Mouse (Mus musculus): ENCODE measurements around the gene Hrh2. TPM values are rescaled to one million over a fixed set of nuclear protein-coding genes. Genes with fewer than 3 reads are reported as not detected.

Hrh2 gene
- polyA plus RNA-seq, 1 experiment from 2014 or later = 0.33 TPM

DNA sequence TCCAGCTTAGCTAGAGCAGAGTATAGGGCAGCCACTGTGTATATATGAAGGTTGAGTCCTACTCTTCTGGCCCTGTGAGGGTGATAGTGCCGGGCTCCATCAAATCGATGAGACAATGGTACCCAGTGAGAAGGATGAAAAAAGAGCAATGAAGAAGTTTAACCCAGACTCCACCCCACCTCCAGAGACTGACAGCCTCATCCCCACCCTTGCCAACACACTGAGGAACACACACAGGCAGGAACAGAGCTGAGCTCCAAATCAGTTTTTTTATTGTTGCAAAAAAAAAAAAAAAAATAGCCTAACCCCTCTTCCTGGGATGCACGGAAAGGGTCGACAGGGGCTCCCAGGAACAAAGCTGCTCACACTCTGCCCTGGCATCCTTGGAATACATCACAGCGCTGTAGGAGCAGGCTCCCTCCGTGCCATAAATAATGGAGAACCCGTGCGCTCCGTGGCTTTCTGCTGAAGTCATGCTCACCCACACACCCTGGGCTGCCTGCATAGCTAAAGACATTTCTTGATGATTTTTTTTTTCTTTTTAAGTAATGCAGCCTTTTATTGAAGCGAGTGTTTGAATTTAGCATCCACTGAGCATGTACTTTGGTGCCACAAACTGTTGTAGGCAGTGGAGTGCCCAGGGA lies 65.8 kb downstream of the Hrh2 start:
- no peak overlapping the region for H3K4me2 ChIP-seq (replicated peaks)
- H3K27ac ChIP-seq (replicated peaks) = no peak overlapping the region
- H3K9ac ChIP-seq (replicated peaks) = no peak overlapping the region
- no peaks in the 10 kb centered on the region for H3K9me3 ChIP-seq
- no peaks in the 10 kb centered on the region for H3K36me3 ChIP-seq
- no peak overlapping the region for H3K4me3 ChIP-seq
- no peaks in the 10 kb centered on the region for H3K27me3 ChIP-seq
- WGBS = 25% methylated on average over 10 of the region's 10 CpGs
- H3K4me1 ChIP-seq = peaks cover 21% of the 10 kb centered on the region
- ATAC-seq (replicated peaks) = 0 out of 2 replicates have a peak, but pooled peaks have one; percentile 53

DNA sequence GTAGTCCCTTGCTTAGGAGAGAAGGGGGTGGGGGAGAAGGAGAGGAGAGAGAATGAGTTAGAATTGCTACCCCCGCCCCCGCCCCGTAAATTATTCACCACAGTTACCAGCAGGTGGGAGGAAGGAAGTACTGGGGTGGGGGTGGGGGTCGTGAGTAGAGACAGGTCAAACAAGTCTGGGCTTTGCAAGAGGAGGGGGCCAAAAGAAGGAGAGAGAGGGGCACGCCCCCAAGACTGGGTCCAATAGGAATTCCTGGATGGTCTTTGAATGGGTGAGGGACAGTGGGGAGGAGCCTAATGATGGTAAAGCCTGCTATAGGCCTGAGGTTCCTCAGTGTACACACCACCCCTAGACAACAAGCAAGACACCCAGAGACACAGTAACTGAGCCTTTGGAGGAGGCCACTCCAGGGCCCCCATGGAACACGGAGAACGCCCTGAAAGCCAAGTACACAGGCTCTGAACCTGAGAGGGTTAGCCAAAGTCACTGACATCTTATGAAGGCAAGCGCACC lies 66.4 kb downstream of the Hrh2 start:
- Histone ChIP-seq H3K4me1 (peaks cover 21% of the 10 kb centered on the region), H3K27ac (replicated peaks) (no peak overlapping the region), H3K36me3 (no peaks in the 10 kb centered on the region), H3K9ac (replicated peaks) (no peak overlapping the region), H3K4me2 (replicated peaks) (no peak overlapping the region), H3K4me3 (no peak overlapping the region), H3K27me3 (no peaks in the 10 kb centered on the region), H3K9me3 (no peaks in the 10 kb centered on the region)
- WGBS = 37% methylated on average over 8 of the region's 8 CpGs
- ATAC-seq (replicated peaks) = no peak

GRCm38 (mm10) chr13:54260318-54260717 lies 68.4 kb downstream of the Hrh2 start:
- 28% methylated on average over 8 of the region's 8 CpGs for WGBS
- no peak overlapping the region for H3K9ac ChIP-seq (replicated peaks)
- no peaks in the 10 kb centered on the region for H3K9me3 ChIP-seq
- no peak overlapping the region for H3K4me2 ChIP-seq (replicated peaks)
- H3K36me3 ChIP-seq = no peaks in the 10 kb centered on the region
- no peak overlapping the region for H3K27ac ChIP-seq (replicated peaks)
- peaks cover 21% of the 10 kb centered on the region for H3K4me1 ChIP-seq
- no peak overlapping the region for H3K4me3 ChIP-seq
- ATAC-seq (replicated peaks) = no peak
- no peaks in the 10 kb centered on the region for H3K27me3 ChIP-seq

DNA sequence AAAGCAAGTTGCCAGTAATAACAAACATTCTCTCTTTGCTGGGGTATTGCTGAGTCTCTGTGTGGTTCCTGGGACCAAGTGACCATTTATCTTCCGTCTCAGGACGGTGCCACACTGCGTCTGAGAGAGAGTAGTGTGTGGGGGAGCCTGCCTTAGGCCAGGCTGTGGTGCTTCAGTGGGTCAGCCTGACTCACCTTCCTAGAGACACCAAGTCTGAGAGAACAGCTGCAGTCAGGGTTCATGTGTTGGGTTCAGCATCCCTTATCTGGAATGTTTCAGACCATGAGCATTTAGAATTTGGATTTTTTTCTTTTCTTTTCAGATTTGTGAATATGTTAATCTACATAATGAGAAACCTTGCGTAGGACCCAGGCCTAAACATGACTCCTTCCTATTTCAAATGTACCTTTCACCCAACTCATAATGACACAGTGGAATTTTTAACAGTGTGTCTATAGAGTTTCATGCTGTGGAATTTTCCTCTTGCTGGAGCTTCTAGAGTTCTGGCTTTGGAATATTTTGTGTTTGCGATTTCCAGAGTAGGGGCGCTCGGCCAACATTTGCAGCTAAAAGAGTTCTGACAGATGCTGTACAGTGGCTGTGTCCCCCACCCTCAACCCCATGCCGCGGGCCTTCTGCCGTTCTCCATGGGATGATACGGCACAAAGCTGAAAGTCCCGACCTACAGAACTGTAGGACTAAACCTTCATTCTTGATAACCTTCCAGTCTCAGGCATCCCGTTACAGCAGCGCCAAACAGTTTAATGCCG lies 71.0 kb downstream of the Hrh2 start:
- Histone ChIP-seq H3K27me3 (no peaks in the 10 kb centered on the region), H3K36me3 (no peaks in the 10 kb centered on the region), H3K9ac (replicated peaks) (no peak overlapping the region), H3K4me3 (no peak overlapping the region), H3K9me3 (no peaks in the 10 kb centered on the region), H3K4me1 (peaks cover 13% of the 10 kb centered on the region), H3K27ac (replicated peaks) (no peak overlapping the region), H3K4me2 (replicated peaks) (no peak overlapping the region)
- 93% methylated on average over 15 of the region's 15 CpGs for WGBS
- no peak for ATAC-seq (replicated peaks)

- Histone ChIP-seq H3K9ac (replicated peaks) (no peak overlapping the region), H3K4me3 (no peak overlapping the region), H3K9me3 (no peaks in the 10 kb centered on the region), H3K36me3 (no peaks in the 10 kb centered on the region), H3K27ac (replicated peaks) (no peak overlapping the region), H3K27me3 (no peaks in the 10 kb centered on the region), H3K4me2 (replicated peaks) (no peak overlapping the region), H3K4me1 (peaks cover 10% of the 10 kb centered on the region)
- WGBS = 81% methylated on average over 6 of the region's 6 CpGs
- no peak for ATAC-seq (replicated peaks)
Observed at GRCm38 (mm10) chr13:54263641-54264040, 71.7 kb downstream of the Hrh2 start.

DNA sequence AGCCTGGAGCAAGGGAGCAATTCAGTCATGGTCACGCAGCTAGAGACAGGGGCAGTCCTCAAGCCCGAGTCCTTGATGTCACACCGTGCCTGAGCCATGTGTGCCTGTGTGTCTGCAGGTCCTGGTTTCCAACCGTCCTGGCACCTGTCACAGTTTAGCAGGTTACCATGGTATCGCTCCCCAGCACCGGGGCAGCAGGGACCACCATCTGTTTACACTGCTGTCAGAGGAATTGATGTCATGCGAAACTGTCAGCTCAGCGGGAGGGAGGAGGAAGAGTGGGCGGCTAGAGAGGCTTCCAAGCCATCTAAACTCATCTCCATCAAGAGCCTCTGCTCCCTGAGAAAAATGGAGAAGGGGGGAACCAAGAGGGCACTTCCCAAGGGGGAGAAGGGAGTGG lies 74.5 kb downstream of the Hrh2 start:
- H3K9me3 ChIP-seq = no peaks in the 10 kb centered on the region
- H3K9ac ChIP-seq (replicated peaks) = no peak overlapping the region
- WGBS = 26% methylated on average over 9 of the region's 9 CpGs
- H3K36me3 ChIP-seq = no peaks in the 10 kb centered on the region
- H3K4me2 ChIP-seq (replicated peaks) = no peak overlapping the region
- H3K4me1 ChIP-seq = peaks cover 22% of the 10 kb centered on the region
- peak overlapping the region; percentile 48 for H3K27ac ChIP-seq (replicated peaks)
- no peak overlapping the region for H3K4me3 ChIP-seq
- ATAC-seq (replicated peaks) = peak; percentile 79
- no peaks in the 10 kb centered on the region for H3K27me3 ChIP-seq

DNA sequence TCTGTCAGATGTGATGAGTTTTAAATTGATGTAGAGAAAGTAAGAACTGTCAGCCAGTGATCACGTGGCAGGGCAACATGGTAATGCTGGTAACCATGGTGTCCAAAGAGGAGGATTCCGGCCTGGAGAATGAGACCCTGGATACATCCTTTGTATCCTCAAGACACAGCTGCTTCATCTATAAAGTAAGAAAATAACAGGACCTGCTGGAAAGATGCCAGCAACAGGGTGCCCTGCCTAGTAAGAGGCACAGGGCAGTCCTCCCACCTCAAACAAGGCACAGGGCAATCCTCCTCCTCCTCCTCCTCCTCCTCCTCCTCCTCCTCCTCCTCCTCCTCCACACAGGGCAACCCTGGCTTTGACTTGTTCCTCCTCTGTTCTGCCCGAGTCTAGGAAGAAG lies 77.2 kb downstream of the Hrh2 start:
- 23% methylated on average over 3 of the region's 3 CpGs for WGBS
- H3K27ac ChIP-seq (replicated peaks) = no peak overlapping the region
- H3K36me3 ChIP-seq = no peaks in the 10 kb centered on the region
- H3K4me2 ChIP-seq (replicated peaks) = no peak overlapping the region
- no peak overlapping the region for H3K4me3 ChIP-seq
- no peaks in the 10 kb centered on the region for H3K27me3 ChIP-seq
- H3K9ac ChIP-seq (replicated peaks) = no peak overlapping the region
- H3K9me3 ChIP-seq = no peaks in the 10 kb centered on the region
- no peak for ATAC-seq (replicated peaks)
- peaks cover 22% of the 10 kb centered on the region for H3K4me1 ChIP-seq

GRCm38 (mm10) chr13:54269628-54270027 lies 77.7 kb downstream of the Hrh2 start:
- Histone ChIP-seq H3K9me3 (no peaks in the 10 kb centered on the region), H3K27ac (replicated peaks) (peak overlapping the region; percentile 31), H3K4me3 (no peak overlapping the region), H3K36me3 (no peaks in the 10 kb centered on the region), H3K9ac (replicated peaks) (no peak overlapping the region), H3K4me1 (peaks cover 22% of the 10 kb centered on the region), H3K4me2 (replicated peaks) (no peak overlapping the region), H3K27me3 (no peaks in the 10 kb centered on the region)
- ATAC-seq (replicated peaks) = no peak
- WGBS = 51% methylated on average over 8 of the region's 8 CpGs

DNA sequence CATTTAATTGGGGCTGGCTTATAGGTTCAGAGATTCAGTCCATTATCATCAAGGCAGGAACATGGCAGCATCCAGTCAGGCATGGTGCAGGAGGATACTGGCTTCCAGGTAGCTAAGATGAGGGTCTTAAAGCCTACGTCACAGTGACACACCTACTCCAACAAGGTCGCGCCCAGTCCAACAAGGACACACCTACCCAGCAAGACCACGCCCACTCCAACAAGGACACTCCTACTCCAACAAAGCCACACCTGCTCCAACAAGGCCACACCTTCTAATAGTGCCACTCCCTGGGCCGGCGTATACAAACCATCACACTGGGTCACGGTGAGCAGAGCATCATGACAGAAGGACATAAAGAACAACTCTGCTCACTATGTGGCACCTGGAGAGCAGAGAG lies 80.1 kb downstream of the Hrh2 start:
- H3K27ac ChIP-seq (replicated peaks) = no peak overlapping the region
- H3K27me3 ChIP-seq = no peaks in the 10 kb centered on the region
- no peak overlapping the region for H3K4me3 ChIP-seq
- H3K9ac ChIP-seq (replicated peaks) = no peak overlapping the region
- ATAC-seq (replicated peaks) = no peak
- no peak overlapping the region for H3K4me2 ChIP-seq (replicated peaks)
- 91% methylated on average over 7 of the region's 7 CpGs for WGBS
- no peaks in the 10 kb centered on the region for H3K36me3 ChIP-seq
- H3K9me3 ChIP-seq = no peaks in the 10 kb centered on the region
- H3K4me1 ChIP-seq = peaks cover 12% of the 10 kb centered on the region

DNA sequence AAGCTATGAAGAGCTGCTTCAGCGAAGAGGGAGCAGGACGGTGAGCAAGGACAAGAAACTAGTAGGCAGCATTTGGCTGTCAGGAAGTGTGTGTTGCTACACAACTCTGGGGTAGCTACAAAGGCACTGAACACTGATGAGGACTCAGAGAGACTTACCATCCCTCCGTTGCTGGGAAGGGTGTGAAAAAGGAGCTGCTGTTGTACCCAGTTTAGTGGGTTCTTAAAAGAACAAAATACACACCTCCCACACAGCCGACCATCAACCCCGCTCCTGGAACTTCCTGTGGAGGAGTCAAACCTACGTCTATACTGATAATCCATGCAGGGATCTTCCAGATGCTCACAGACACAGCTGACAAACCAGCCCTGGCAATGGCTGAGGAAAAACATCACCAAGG lies 85.5 kb downstream of the Hrh2 start:
- H3K27me3 ChIP-seq = no peaks in the 10 kb centered on the region
- H3K9ac ChIP-seq (replicated peaks) = no peak overlapping the region
- no peak overlapping the region for H3K4me3 ChIP-seq
- H3K4me2 ChIP-seq (replicated peaks) = no peak overlapping the region
- no peak overlapping the region for H3K27ac ChIP-seq (replicated peaks)
- H3K36me3 ChIP-seq = no peaks in the 10 kb centered on the region
- 91% methylated on average over 6 of the region's 6 CpGs for WGBS
- no peaks in the 10 kb centered on the region for H3K9me3 ChIP-seq
- H3K4me1 ChIP-seq = peaks cover 14% of the 10 kb centered on the region
- ATAC-seq (replicated peaks) = no peak

DNA sequence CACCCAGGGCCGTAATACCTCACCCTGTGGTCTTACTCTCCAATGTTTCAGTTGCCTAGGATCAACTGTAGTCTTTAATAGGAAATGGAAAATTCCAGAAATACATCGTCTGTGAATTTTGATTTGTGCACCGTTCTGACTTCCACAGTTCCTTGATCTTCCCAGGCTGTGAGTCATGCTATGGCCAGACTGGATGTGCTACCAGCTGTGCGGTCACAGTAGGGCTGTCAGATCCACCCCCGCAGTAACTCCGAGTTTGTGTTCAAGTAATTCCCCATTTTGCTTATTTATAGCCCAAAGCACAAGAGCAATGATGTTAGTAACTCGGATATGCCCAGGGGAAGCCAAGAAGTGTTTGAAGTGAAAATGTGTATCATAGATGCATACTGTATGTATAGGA lies 88.4 kb downstream of the Hrh2 start:
- Histone ChIP-seq H3K27ac (replicated peaks) (no peak overlapping the region), H3K9me3 (no peaks in the 10 kb centered on the region), H3K4me1 (peaks cover 24% of the 10 kb centered on the region), H3K36me3 (no peaks in the 10 kb centered on the region), H3K4me2 (replicated peaks) (no peak overlapping the region), H3K27me3 (no peaks in the 10 kb centered on the region), H3K4me3 (no peak overlapping the region), H3K9ac (replicated peaks) (no peak overlapping the region)
- WGBS = 90% methylated on average over 7 of the region's 7 CpGs
- no peak for ATAC-seq (replicated peaks)

DNA sequence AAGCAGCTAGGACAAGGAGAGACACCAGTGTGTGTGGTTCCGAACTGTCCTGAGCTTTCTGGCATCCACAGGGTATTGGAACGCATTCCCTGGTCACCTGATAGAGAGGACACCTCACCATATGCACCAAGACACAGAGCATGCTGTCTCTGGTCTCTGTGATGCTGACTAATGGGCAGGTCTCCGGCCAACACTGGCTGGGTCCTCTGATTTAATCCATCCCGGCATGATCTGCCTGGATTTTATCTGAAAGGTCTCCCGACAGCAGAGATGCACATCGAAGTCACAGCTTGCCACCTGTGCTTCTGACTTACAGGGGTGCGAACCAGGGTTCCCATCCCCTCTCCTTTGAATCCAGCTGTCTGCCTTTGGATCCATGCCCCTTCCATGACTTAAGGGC lies 89.2 kb downstream of the Hrh2 start:
- H3K36me3 ChIP-seq = no peaks in the 10 kb centered on the region
- no peak overlapping the region for H3K4me2 ChIP-seq (replicated peaks)
- no peaks in the 10 kb centered on the region for H3K9me3 ChIP-seq
- ATAC-seq (replicated peaks) = no peak
- H3K27ac ChIP-seq (replicated peaks) = peak overlapping the region; percentile 74; the same call in 1 of the 2 replicates
- peaks cover 24% of the 10 kb centered on the region for H3K4me1 ChIP-seq
- no peak overlapping the region for H3K4me3 ChIP-seq
- WGBS = 72% methylated on average over 7 of the region's 7 CpGs
- no peaks in the 10 kb centered on the region for H3K27me3 ChIP-seq
- no peak overlapping the region for H3K9ac ChIP-seq (replicated peaks)
